Mouse (Mus musculus) hindbrain, embryonic 15.5 days (tissue): ENCODE data around the gene Omt2b. TPM values are rescaled to one million over a fixed set of nuclear protein-coding genes. Genes with fewer than 3 reads are reported as not detected.
"Not testable (repeated sequence)": the region's sequence is repeated elsewhere in the genome, so short reads cannot be mapped to it uniquely, and the experiment has no call there.

Experiments
- ATAC-seq: fragments of 200-750 bp; cut with Nextera tagmentation; 2 replicates; pipeline ENCODE4 v1.8.0; 2017; ENCODE audit warnings: low read depth, moderate number of reproducible peaks, moderate TSS enrichment; ENCODE audit not compliant: low FRiP score
- H3K27ac ChIP-seq: fragments of 300-500 bp; sonication (generic); replicated peaks from 2 replicates; pipeline ENCODE4 v1.5.1; 2015; ENCODE audit warnings: mild to moderate bottlenecking, inconsistent platforms
- H3K27me3 ChIP-seq: fragments of 300-500 bp; sonication (generic); 2 replicates; pipeline ENCODE4 v1.6.1; 2015; ENCODE audit warnings: control low read depth, inconsistent platforms
- H3K36me3 ChIP-seq: fragments of 300-500 bp; sonication (generic); 2 replicates; pipeline ENCODE4 v1.6.1; 2015; ENCODE audit warnings: control low read depth, inconsistent platforms
- H3K4me1 ChIP-seq: fragments of 300-500 bp; sonication (generic); replicated peaks from 2 replicates; pipeline ENCODE4 v1.6.1; 2015; ENCODE audit warnings: control low read depth, inconsistent platforms
- H3K4me2 ChIP-seq: fragments of 300-500 bp; sonication (generic); 2 replicates; pipeline ENCODE4 v1.6.1; 2015; ENCODE audit warnings: moderate library complexity, mild to moderate bottlenecking, inconsistent platforms
- H3K4me3 ChIP-seq: fragments of 300-500 bp; sonication (generic); 2 replicates; pipeline ENCODE4 v1.5.1; 2015; ENCODE audit warnings: mild to moderate bottlenecking, inconsistent platforms
- H3K9ac ChIP-seq: fragments of 300-500 bp; sonication (generic); 2 replicates; pipeline ENCODE4 v1.6.1; 2015; ENCODE audit warnings: inconsistent platforms
- H3K9me3 ChIP-seq: fragments of 300-500 bp; sonication (generic); 2 replicates; pipeline ENCODE4 v1.6.1; 2016; ENCODE audit warnings: control low read depth, inconsistent platforms
- WGBS: fragments of 180-500 bp; shearing (Covaris S2); methylation state at CpG from one replicate; pipeline ENCODE4 v1.1.7; 2015; 5-methylcytosine and 5-hydroxymethylcytosine counted together
- polyA plus RNA-seq: library from polyadenylated mRNA; unstranded; fragments of >200 nt; fragmentation: Nextera tagmentation; extraction: Ambion mirVana; gene quantifications from 2 replicates; pipeline ENCODE4 v1.2.1, GENCODE M21; 2015

Omt2b gene
- polyA plus RNA-seq, 1 experiment from 2014 or later, result not detected

- 19% methylated on average over 9 of the region's 9 CpGs for WGBS
These were observed 30.7 kb downstream of the Omt2b start for GRCm38 (mm10) chr9:78358053-78358452.

GRCm38 (mm10) chr9:78359750-78360483 lies 32.5 kb downstream of the Omt2b start:
- Histone ChIP-seq H3K9ac (no peak overlapping the region), H3K36me3 (no peaks in the 10 kb centered on the region), H3K27ac (no peak overlapping the region), H3K27me3 (no peaks in the 10 kb centered on the region), H3K4me1 (no peaks in the 10 kb centered on the region), H3K4me2 (no peak overlapping the region), H3K9me3 (no peaks in the 10 kb centered on the region), H3K4me3 (no peak overlapping the region)
- no peak for ATAC-seq
- WGBS, result 81% methylated on average over 6 of the region's 6 CpGs

More at GRCm38 (mm10) chr9:78358053-78358452, 30.7 kb downstream of the Omt2b start:
- H3K4me3 ChIP-seq, result no peak overlapping the region
- no peaks in the 10 kb centered on the region for H3K36me3 ChIP-seq
- no peaks in the 10 kb centered on the region for H3K27me3 ChIP-seq
- H3K4me2 ChIP-seq, result no peak overlapping the region
- ATAC-seq, result 0 out of 2 replicates have a peak, but pooled peaks have one; percentile 48
- no peak overlapping the region for H3K9ac ChIP-seq
- H3K4me1 ChIP-seq, result no peaks in the 10 kb centered on the region
- no peak overlapping the region for H3K27ac ChIP-seq
- H3K9me3 ChIP-seq, result no peaks in the 10 kb centered on the region

GRCm38 (mm10) chr9:78360484-78360872 lies 33.1 kb downstream of the Omt2b start:
- no peak overlapping the region for H3K4me2 ChIP-seq
- H3K9ac ChIP-seq, result no peak overlapping the region
- no peak overlapping the region for H3K4me3 ChIP-seq
- H3K36me3 ChIP-seq, result no peaks in the 10 kb centered on the region
- no peaks in the 10 kb centered on the region for H3K4me1 ChIP-seq
- H3K9me3 ChIP-seq, result no peaks in the 10 kb centered on the region
- no peak overlapping the region for H3K27ac ChIP-seq
- ATAC-seq, result no peak
- WGBS, result 52% methylated on average over 2 of the region's 2 CpGs
- no peaks in the 10 kb centered on the region for H3K27me3 ChIP-seq

- Histone ChIP-seq H3K27me3 (no peaks in the 10 kb centered on the region), H3K9me3 (no peaks in the 10 kb centered on the region), H3K4me3 (no peak overlapping the region), H3K4me2 (no peak overlapping the region), H3K9ac (no peak overlapping the region), H3K27ac (no peak overlapping the region), H3K36me3 (no peaks in the 10 kb centered on the region), H3K4me1 (no peaks in the 10 kb centered on the region)
- 82% methylated on average over 6 of the region's 6 CpGs for WGBS
- ATAC-seq, result no peak
These were observed 36.0 kb downstream of the Omt2b start for GRCm38 (mm10) chr9:78363374-78363773.

- Histone ChIP-seq H3K9me3 (no peaks in the 10 kb centered on the region), H3K27ac (no peak overlapping the region), H3K36me3 (no peaks in the 10 kb centered on the region), H3K9ac (no peak overlapping the region), H3K4me3 (no peak overlapping the region), H3K4me1 (no peaks in the 10 kb centered on the region), H3K4me2 (no peak overlapping the region), H3K27me3 (no peaks in the 10 kb centered on the region)
- WGBS, result 83% methylated on average over 6 of the region's 6 CpGs
- no peak for ATAC-seq
These were observed 37.3 kb downstream of the Omt2b start for GRCm38 (mm10) chr9:78364701-78365100.

- Histone ChIP-seq H3K27me3 (no peaks in the 10 kb centered on the region), H3K27ac (no peak overlapping the region), H3K9ac (no peak overlapping the region), H3K9me3 (no peaks in the 10 kb centered on the region), H3K36me3 (no peaks in the 10 kb centered on the region), H3K4me2 (no peak overlapping the region), H3K4me3 (no peak overlapping the region), H3K4me1 (no peaks in the 10 kb centered on the region)
- no peak for ATAC-seq
- 79% methylated on average over 13 of the region's 13 CpGs for WGBS
These were observed 38.6 kb downstream of the Omt2b start for GRCm38 (mm10) chr9:78365850-78366544.

GRCm38 (mm10) chr9:78367959-78368358 lies 40.6 kb downstream of the Omt2b start, which contains the start of gene Dppa5a:
Gene Dppa5a, minus strand, starts transcription at chr9:78368177.
- not testable (repeated sequence) for H3K4me3 ChIP-seq, H3K27ac ChIP-seq, H3K4me2 ChIP-seq, H3K27me3 ChIP-seq, H3K36me3 ChIP-seq, ATAC-seq, H3K9me3 ChIP-seq, H3K9ac ChIP-seq, H3K4me1 ChIP-seq
- WGBS, result 93% methylated on average over 16 of the region's 16 CpGs

GRCm38 (mm10) chr9:78368671-78369293 lies 41.4 kb downstream of the Omt2b start:
- H3K9ac ChIP-seq, result no peak overlapping the region
- H3K27me3 ChIP-seq, result no peaks in the 10 kb centered on the region
- no peak for ATAC-seq
- H3K4me3 ChIP-seq, result no peak overlapping the region
- 85% methylated on average over 3 of the region's 3 CpGs for WGBS
- H3K36me3 ChIP-seq, result no peaks in the 10 kb centered on the region
- no peaks in the 10 kb centered on the region for H3K4me1 ChIP-seq
- no peak overlapping the region for H3K27ac ChIP-seq
- no peak overlapping the region for H3K4me2 ChIP-seq
- H3K9me3 ChIP-seq, result no peaks in the 10 kb centered on the region

- Histone ChIP-seq H3K4me1 (no peaks in the 10 kb centered on the region), H3K27ac (no peak overlapping the region), H3K4me3 (no peak overlapping the region), H3K9ac (no peak overlapping the region), H3K9me3 (no peaks in the 10 kb centered on the region), H3K4me2 (no peak overlapping the region), H3K36me3 (no peaks in the 10 kb centered on the region), H3K27me3 (no peaks in the 10 kb centered on the region)
- ATAC-seq, result no peak
- 93% methylated on average over 2 of the region's 2 CpGs for WGBS
These were observed 42.0 kb downstream of the Omt2b start for GRCm38 (mm10) chr9:78369349-78369748.

GRCm38 (mm10) chr9:78369786-78370185 lies 42.4 kb downstream of the Omt2b start:
- Histone ChIP-seq H3K4me3 (no peak overlapping the region), H3K27me3 (no peaks in the 10 kb centered on the region), H3K27ac (no peak overlapping the region), H3K9ac (no peak overlapping the region), H3K4me1 (no peaks in the 10 kb centered on the region), H3K9me3 (no peaks in the 10 kb centered on the region), H3K4me2 (no peak overlapping the region), H3K36me3 (no peaks in the 10 kb centered on the region)
- no peak for ATAC-seq
- WGBS, result 88% methylated on average over 7 of the region's 7 CpGs

GRCm38 (mm10) chr9:78371441-78371840 lies 44.1 kb downstream of the Omt2b start:
- no peaks in the 10 kb centered on the region for H3K9me3 ChIP-seq
- ATAC-seq, result no peak
- no peak overlapping the region for H3K27ac ChIP-seq
- 97% methylated on average over 3 of the region's 3 CpGs for WGBS
- H3K4me2 ChIP-seq, result no peak overlapping the region
- H3K27me3 ChIP-seq, result no peaks in the 10 kb centered on the region
- no peak overlapping the region for H3K9ac ChIP-seq
- H3K36me3 ChIP-seq, result no peaks in the 10 kb centered on the region
- no peaks in the 10 kb centered on the region for H3K4me1 ChIP-seq
- H3K4me3 ChIP-seq, result no peak overlapping the region

- Histone ChIP-seq H3K4me2 (no peak overlapping the region), H3K27me3 (no peaks in the 10 kb centered on the region)
- ATAC-seq, result no peak
These were observed 45.6 kb downstream of the Omt2b start for GRCm38 (mm10) chr9:78372827-78373504.

More at GRCm38 (mm10) chr9:78372827-78373504, 45.6 kb downstream of the Omt2b start:
- Histone ChIP-seq H3K9ac (no peak overlapping the region), H3K4me1 (peaks cover 6% of the 10 kb centered on the region), H3K4me3 (no peak overlapping the region), H3K9me3 (no peaks in the 10 kb centered on the region), H3K27ac (no peak overlapping the region), H3K36me3 (no peaks in the 10 kb centered on the region)
- WGBS, result 85% methylated on average over 10 of the region's 10 CpGs
